Mouse (Mus musculus) cerebellum, adult 18-20 months (tissue): ENCODE data around the gene Thada.
A peak's percentile ranks its signal among the peaks of the same experiment; 100 is the strongest.

Experiments
- DNase-seq, 2 experiments: peaks; one replicate each; pipeline ENCODE4 v3.0.0; 2021

Thada gene

DNA sequence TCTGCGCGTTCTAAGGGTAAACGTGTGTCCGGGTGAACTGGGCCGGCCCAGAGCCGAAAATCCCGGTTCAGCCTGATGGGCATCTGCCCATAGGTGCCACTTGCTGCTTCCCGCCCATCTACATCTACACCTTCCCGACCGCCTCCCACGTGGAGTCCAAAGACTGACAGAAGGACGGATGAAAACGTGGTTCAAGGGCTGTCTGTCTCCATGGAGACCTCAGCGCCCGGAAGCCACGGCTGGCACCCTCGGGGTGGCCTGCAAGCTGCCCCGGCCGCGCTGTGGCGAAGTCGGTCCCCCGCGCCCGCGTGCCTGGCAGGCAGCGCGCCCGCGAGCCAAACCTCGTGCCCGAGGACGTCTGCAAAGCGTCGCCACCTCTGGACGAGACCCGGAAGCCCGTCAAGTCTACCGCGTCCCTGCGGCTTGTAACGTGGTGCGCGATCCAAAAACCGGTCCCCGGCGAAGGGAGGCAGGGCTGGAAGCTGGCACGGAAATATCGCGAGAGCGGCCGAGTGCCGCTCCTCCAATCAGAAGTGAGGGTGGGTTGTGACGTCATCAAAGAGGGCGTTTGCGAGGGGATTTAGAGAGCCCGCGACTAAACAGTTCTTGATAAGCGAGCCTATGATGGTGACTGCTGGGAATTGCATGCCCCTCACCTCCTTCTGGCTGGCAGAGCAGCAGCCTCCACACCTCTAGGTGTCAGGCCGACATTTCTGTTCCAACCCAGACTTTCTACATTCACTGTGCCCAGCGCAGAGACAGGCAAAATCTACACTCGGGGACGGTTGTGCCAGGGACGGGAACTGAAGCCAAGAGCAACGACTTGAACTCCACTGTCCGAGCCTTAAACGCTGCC is at the start of gene Thada:
Gene Thada (minus strand): TSS at position 453 of the 856 bp plus-strand sequence.
- DNase-seq: peak; percentile 97

DNA sequence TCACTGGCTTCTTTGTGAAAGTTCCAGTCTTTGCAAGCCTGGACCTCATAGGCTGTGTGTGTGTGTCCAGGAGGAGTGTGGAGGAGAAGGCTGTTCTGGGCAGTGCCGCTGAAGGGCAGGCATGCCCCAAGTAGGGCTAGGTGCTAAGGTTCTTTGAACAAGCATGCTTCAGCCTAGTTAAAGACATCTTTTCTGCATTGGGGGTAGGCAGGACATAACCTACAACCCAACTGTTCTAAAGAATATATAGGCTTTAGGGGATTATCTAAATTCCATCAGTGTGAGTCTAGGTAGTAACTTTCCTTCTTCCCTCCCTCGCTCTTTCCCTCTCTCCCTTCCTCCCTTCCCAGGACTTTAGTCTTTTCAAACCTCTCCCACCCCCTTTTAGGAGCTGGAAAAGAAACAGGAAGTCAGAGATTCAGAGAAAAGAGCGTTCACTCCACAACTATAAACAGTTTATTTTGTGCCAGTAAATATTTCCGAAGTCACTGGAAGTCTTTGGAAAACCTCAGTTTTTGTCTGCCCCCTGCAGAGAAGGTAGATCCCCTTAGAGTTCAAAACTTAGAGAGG is 46.6 kb upstream of the Thada start:
- no peak for DNase-seq

DNA sequence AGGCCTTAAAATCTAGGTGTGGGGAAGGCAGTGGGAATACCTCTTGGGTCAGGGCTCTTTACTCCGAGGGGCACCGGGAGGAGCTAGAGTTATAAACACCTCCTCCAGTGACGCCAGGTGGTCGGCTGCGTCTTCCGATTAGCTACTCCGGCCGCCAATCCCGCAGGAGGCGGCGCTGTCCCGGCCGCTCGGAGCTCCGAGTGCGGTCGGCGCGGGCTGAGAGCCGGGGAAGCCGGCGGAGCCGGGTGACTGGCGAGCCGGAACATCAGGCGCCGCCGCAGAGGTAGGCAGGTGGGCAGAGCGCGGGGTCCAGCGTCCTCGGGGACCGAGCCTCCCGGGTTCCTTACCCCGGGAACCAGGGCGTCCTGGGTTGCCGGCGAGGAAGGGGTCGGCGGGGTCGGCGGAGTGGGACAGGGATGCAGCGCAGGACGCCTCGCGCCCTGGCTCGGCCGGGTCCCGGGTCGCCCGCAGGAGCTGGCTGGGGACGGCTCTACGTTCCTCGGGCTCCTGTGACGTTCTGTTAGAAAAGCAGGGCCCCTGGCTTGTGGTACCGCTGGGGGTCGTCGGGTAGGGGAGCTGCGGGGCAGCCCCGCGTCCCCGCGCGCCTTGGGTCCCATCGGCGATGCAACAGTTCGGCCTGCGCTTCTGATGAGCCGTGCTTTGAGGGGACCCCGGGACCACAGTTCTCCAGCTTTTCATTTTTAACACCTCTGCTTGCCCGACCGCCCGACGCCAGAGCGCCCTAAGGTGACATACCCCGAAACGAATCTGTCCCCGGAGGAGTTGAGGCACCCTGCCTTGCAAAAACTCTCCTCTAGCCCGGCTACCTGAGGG is 45.9 kb upstream of the Thada start, which contains the start of gene Plekhh2:
Gene Plekhh2 (plus strand): TSS at position 214 of the 834 bp plus-strand sequence.
- peak; percentile 46 to 56 for DNase-seq

DNA sequence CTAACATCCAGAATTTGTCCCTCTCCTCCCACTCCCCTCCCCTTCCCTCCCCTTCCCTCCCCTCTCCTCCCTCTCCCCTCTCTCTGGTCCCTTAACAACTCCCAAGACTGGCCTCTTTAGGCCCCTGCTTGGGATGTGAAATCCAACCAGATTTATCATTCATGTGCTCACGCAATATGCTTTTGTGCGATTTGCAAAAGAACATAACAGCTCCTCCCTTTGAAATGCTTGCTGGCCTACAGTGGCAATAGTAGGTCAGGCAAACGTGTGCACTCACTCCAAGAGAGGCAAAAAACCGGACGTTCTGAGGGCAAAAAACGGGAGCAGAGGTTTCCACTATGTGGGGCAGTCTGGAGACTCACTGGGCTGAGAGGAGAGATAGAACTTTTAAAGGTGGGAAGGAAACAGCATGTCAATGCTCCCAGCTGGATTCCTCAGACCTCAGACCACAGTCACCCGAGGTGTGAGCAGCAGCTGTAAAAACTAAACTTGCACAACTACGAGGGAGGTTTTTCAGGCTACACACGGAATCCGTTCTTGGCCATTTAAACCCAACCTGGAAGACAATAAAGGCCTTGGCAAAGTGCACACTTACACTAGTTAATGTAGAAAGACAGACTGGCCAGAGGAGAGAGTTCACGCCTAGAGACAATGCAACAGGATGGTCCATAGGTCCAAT is 45.1 kb upstream of the Thada start:
- no peak for DNase-seq

DNA sequence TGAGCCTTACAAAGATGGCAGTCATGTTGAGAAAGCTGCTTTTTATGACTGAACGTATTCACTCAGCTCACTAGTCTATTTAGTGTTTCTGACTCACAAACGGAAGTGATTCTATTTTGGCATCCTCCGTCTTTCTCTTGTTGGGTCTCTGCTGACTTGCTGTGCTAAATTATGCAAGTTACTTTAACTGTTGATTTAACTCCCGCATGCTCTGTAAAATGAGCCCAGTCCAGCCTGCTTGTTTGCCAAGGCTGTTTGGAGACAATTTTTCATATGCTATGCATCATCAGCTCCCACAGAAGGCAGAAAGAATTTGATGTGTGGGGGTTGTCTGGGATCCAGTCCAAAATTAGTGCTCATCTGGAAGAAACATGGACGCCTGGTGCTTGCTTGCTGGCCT is 44.4 kb upstream of the Thada start:
- no peak for DNase-seq

DNA sequence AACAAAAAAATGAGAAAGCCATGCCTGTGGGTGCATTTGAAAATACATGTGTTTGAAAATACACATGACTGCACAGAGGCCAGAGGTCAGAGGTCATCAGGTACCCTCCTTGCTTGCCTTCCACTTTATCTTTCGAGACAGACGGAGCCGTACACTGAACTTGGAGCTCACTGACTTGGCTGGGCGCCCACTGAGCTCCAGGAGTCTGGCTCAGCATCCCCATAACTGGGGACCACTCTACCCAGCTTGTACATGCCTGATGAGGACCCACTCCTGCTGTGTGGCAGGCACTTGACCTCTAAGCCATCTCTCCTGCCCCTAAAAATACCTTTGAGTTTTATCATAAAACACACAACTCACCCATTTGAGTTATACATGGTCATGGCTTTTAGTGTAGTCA is 43.2 kb upstream of the Thada start:
- no peak for DNase-seq

DNA sequence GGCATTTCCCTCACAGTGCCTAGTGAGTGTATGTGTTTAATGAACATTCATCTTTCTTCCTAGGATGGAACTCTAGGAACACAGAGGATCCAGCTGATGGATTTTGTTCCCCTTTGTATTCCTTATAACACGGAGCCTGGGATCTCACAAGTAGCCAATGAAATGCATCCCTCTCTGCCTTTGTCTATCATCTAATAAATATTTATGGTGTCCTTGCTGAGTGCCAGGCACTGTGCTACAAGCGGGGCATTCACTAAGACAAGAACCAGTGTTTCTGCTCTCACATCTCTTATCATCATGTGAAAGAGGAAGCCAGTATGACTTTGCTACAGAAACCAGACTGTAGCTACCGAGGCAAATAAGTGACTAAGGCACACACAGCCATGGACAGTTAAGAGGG is 42.7 kb upstream of the Thada start:
- DNase-seq: no peak

DNA sequence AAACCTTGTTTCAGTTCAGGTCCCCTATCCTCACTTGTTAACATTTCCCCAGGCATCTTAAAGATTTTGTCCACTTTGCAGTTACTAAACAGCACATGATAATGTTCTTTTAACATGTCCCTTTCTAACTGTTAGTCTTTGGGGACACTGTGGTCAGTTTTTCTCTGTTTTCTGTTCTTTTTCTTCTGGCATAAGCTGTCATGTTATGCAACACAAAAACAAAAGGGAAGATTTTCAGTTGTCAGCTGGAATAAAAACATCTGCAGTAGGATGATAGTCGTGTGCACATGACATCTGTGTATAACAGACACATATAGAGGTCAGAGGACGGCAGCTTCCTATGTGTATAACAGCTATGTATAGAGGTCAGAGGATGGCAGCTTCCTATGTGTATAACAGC is 39.9 kb upstream of the Thada start:
- no peak for DNase-seq

DNA sequence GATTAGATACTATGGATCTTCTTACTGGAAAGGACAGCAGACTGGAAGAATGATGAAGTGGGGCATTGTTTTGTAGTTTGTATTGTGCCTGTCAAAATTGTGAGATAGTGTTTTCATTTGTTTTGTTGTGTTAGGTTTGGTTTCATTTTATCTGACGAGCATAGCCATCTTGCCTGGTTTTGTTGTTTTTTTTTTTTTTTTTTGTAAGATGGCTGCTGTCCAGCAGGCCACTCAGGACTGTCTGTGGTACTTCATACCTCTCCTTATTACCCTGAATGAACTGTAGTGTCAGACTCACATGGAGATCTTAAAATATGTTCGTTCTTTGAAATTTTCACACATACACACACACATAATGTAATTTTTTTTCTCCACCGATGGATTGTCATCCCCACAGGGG is 36.3 kb upstream of the Thada start:
- DNase-seq: no peak

DNA sequence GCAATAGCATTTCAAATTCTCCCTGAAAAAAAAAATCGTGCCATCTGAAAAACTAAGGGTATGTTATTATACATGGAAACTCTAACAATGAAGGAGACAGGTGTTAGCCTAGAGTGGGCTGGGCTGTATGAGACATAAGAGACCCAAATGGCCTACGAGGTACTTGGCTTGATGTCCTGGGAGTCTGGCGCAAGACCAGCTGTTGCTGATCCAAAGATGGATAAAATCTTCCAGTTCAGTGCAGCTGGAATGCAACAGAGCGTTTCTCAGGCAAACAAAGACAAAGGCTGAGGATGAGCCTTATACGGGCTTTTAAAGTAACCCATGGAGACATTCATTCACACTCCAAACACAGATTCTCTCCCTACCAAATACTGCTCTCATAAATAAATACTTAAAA is 32.6 kb upstream of the Thada start:
- no peak for DNase-seq

DNA sequence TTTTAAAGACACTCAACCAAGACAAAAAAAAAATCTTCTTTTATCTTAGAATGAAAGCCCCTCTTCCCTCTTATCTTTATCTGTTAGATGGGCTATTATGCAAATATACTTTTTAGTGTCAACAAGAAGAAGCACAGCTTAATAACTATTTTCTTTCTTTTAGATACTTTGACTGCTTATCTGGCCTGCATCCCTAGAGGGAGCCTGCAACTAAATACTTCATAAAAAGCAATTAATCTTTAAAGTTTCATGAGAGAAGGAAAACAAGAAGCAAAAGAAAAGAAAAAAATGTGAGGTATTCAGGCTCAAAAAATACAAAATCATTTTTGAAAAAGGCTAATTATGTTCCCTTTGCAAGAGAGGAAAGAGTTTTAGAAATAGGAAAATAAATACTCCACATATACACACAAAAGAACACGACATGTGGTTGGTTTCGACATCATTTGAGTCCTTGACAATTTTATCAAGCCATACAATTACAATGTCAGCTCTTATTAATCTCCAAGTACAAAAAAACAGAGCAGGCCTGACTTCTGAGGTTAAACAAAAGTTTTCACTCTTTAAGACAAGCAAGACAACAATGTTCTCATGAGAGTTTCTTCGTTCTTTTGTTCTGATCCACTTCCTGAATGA is 32.1 kb upstream of the Thada start:
- DNase-seq: no peak

DNA sequence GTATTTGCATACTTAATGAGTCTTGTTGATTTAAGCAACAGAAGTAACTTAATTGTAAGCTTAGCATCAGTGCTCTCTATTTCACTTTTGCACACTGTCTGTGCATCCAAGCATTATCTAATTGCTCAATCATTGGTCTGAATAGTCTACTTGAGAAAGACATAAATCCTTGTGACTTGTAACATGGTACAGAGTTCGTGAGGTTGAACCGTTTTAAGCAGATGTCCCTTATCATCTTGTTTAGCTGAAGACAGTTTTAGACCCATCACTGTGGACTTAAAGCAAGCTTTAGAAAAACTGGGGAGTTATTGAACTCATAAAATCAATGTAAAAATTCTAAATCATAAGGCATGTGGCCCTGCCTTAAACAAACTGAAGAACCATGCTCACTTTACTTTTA is 31.6 kb upstream of the Thada start:
- no peak for DNase-seq

DNA sequence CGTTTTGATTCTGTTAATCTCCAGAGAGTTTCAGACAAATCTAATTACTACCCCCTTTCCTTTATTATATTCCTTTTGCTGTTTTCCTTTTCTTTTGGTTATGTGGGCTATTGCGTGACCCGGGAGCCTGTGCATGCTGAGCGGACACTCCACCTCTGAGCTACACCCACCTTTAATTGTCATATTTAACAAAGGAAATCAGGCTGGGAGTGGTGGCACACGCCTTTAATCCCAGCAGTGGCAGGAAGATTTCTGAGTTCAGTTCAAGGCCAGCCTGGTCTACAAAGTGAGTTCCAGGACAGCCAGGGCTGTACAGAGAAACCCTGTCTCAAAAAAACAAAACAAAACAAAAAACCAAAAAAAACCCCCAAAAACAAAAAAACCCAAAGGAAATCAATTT is 31.0 kb upstream of the Thada start:
- DNase-seq: no peak

DNA sequence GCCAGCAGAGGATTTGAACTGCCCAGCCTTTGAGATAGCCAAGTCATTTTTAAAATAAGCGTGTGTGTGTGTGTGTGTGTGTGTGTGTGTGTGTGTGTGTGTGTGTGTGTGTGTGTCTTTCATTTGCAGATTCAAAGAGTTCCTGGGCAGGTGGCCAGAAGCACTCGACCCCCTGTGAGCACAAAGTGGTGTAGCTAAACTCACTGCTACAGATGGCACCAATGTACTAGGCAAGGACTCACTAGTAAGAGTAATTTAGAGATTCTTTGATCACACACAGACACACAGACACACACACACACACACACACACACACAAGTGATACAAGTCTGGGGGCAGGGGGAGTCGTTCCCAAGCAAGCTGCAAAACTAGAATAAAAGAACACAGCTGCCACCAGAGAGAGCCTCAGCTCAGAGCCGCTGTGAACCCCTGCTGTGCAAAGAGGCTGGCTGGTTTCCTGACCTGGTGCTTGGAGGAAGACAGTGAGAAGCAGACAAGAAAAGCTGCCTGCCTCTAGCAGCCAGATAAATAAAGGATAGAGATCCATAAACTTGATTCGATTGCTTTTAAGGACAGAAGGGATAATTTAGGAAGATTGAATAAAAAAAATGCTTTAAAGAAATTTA is 26.4 kb upstream of the Thada start:
- DNase-seq: no peak

DNA sequence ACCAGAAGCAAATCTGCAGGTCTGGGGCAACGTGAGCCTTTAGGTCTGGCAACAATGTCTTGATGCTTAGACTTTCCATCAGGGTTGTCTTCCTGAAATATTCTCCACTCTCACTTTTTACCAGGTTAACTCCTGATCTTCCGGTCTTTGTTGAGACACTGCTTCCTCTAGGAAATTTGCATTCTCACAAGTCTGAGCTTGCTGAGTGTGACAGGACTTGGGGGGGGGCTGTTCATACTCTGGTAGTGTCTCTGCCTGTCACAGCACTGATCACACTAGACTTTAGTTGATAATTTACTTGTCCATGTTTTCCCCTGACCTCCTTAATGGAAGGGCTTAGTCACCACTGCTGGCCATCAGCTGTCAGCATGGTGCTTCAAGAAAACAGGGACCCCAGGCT is 21.4 kb upstream of the Thada start:
- no peak for DNase-seq

DNA sequence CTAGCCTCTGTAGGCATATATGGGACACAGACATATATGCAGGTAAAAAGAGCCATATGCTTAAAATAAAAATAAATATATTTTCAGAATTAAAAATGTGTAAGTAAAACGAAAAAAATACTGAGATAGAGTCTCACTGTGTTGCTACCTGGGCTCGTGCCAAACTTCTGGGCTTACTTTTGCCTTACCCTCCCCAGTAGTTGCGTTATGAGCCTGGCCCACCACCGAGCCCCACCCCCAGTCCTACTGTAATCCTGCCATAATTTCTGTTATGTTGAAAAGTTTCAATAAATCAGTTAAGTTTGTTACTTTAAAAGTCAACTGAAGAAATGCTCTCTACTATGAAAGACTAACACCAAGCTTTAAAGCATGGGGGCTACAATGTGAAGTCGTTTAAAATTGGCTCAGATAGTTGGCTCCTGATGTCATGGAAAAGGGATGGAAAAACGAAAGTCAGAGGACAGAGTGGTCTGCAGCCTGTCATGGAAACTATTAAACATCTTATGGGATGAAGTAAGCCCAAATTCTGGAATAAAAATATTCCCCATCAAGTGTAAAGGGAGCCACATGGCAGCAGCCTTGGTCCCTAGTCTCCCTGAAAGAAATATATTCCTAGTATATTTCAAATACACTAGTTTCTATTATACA is 17.8 kb upstream of the Thada start:
- DNase-seq: no peak

DNA sequence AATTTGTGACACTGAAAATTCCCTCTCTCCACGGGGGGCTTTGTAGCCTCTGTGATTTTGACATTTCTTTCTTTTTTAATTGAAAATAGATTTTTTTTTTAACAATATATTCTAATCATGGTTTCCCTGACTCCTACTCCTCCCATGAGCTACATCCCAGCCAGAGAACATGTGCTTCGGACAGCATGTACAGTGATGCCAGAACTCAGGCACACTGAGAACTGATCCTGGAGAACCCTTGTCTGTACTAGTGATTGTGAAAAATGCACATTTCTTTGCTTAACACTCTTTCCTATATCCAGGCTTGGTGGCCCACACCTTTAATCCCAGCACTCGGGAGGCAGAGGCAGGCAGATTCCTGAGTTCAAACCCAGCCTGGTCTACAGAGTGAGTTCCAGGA is 16.8 kb upstream of the Thada start:
- no peak for DNase-seq

DNA sequence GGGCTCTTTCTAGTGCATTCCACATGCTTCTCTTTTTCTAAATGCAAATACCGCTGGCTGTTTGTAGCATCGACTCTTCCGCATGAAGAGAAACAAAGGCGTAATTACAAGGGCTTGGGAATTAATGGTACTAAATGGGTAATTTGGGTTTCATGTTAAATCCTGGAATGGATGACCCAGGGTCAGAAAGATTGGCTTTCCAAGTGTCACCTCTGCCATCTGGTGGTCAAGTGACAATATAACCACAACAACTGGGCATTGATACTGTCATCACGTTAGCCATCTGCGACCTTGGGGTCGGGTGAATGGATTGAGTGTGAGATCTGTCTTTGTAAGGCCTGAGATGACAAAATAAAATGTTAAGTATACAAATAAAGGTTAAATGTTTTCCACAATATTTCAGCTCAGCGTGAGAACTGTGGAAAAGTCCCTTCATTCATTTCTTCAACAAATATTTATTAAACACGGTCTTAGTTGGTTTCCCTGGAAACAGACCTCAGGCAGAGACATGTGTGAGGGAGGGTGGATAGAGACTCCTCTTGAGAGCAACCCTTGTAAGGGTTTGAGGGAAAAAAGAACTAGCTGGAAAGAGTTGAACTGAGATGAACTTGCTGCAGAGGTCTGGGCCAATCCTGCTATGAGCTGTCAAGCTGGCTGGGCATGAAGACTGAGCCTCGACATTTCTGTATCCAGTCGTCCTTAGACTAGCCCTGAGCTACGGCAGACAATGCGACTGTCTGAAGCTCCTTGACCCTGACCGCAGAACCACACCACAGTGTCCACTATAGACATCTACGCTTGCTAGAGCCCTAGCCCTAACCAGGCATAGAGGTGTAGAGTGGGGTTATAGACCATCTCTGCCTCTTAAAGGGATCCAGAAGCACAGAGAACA is 14.7 kb upstream of the Thada start:
- peak in 1 of 2 experiments; percentile 20 for DNase-seq

DNA sequence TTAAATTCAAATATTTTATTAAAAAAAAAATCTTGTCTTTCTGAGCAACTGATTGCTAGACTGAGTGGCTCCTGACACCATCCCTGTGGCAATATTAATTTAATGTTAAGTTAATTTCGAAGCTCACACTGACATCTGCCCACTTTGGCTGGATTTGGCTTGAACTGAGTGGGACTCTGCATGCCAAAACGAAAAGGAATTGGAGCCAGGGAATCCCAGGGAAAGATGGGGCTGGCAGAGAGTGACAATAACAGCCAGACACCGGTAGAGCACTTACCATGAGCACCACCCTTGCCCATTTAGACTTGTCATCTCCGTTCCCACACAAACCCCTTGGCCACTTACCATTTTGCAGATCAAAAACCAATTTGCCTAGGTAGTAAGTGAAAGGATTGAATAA is 12.3 kb upstream of the Thada start:
- peak; percentile 23 to 28 for DNase-seq

DNA sequence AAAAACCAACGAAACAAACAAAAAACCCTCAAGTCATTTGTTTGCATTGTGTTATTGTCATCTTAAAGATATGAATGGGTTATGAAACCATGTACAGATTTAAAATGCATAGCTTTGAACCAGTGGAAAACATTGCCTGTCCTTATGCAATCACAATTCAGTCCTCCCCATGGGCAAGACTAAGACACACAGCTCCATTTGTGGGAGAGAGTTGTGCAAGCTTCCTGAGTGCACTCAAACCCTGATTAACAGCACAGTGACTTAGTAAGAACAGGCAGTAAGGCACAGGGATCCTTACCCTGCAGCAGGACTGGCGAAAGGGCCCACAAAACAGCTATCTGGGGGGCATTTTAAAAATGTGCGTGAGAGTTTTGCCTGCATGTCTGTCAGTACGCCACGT is 11.2 kb upstream of the Thada start:
- DNase-seq: no peak

DNA sequence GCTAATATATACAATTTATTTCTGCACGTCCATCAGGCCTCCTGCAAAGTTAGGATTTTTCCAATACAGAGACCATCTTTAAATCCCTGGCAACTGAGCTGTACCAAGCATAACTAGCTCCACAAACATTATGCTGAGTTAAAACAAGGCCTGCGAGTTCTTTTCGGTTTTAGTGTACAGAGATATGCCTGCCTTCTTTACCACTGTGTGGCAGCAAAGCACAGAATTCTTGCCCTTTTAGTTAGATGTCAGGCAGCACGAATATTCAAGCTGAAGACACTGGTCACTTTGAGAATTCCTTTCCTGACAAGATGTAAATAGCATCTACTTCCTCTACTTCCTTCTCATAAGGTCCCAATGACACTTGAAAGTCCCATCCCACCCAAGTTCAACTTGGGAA is 8.3 kb upstream of the Thada start:
- no peak for DNase-seq
